Mouse (Mus musculus): ENCODE measurements around the gene Qtrt1.

GRCm38 (mm10) chr9:21430724-21431123 lies 19.1 kb downstream of the Qtrt1 start:
- no peak for TF ChIP-seq CTCF (conservative IDR thresholded peaks at IDR 0.05; ENCODE audit: insufficient read depth, insufficient read length, low read depth, low read length)
- TF ChIP-seq POLR2A (IDR thresholded peaks at IDR 0.05; ENCODE audit: low read depth, low read length): no peak
